Mouse (Mus musculus) erythroblast, embryonic 14.5 days (primary cell): ENCODE measurements around the gene Crebrf.

Source experiments
- GATA1 ChIP-seq: IDR thresholded peaks from 2 replicates; pipeline ENCODE4 v1.6.1; 2012; ENCODE audit warnings: low read length, inconsistent platforms, mixed read lengths
- TAL1 ChIP-seq: IDR thresholded peaks from 3 replicates; pipeline ENCODE4 v1.6.1; 2012; ENCODE audit warnings: low read length, inconsistent platforms, mixed read lengths

GRCm38 (mm10) chr17:26776211-26776610 is 60.8 kb downstream of the Crebrf start:
- TF ChIP-seq GATA1 (no peak), TAL1 (no peak)
